Mouse (Mus musculus) splenic B cell, adult 2 months (primary cell): Measurements from ENCODE around the gene Rnh1.

Experiments used
- DNase-seq: peaks from one replicate; pipeline ENCODE4 v3.0.0-alpha.2; 2011; ENCODE audit warnings: low read depth, low spot score
- H3K27me3 ChIP-seq: 2 replicates; pipeline ENCODE4 v1.6.1; 2012; ENCODE audit warnings: mild to moderate bottlenecking, low read length, moderate library complexity, mixed read lengths; ENCODE audit not compliant: control insufficient read depth, poor library complexity, insufficient read depth, severe bottlenecking
- H3K36me3 ChIP-seq: 2 replicates; pipeline ENCODE4 v1.6.1; 2012; ENCODE audit warnings: mild to moderate bottlenecking, low read length, moderate library complexity, mixed read lengths; ENCODE audit not compliant: control insufficient read depth, poor library complexity, insufficient read depth, severe bottlenecking

Rnh1 gene

GRCm38 (mm10) chr7:141121051-141121531 is 51.6 kb downstream of the Rnh1 start:
- no peaks in the 10 kb centered on the region for H3K27me3 ChIP-seq
- DNase-seq: no peak
- H3K36me3 ChIP-seq: no peaks in the 10 kb centered on the region

- no peak for DNase-seq
- Histone ChIP-seq H3K36me3 (no peaks in the 10 kb centered on the region), H3K27me3 (no peaks in the 10 kb centered on the region)
Observed at GRCm38 (mm10) chr7:141120605-141121004, 52.1 kb downstream of the Rnh1 start.

- no peak for DNase-seq
- no peaks in the 10 kb centered on the region for H3K36me3 ChIP-seq
- no peaks in the 10 kb centered on the region for H3K27me3 ChIP-seq
Observed at GRCm38 (mm10) chr7:141119487-141119886, 53.2 kb downstream of the Rnh1 start.

- Histone ChIP-seq H3K36me3 (no peaks in the 10 kb centered on the region), H3K27me3 (no peaks in the 10 kb centered on the region)
- DNase-seq: no peak
Observed at GRCm38 (mm10) chr7:141117636-141118035, 55.0 kb downstream of the Rnh1 start, which contains the start of gene Ano9. Ano9 (minus strand) TSS chr7:141117806.

- H3K36me3 ChIP-seq: no peaks in the 10 kb centered on the region
- H3K27me3 ChIP-seq: no peaks in the 10 kb centered on the region
- DNase-seq: no peak
Observed at GRCm38 (mm10) chr7:141115874-141116273, 56.8 kb downstream of the Rnh1 start.
